Mouse (Mus musculus) spleen, postnatal 4 days (tissue): Measurements from ENCODE around the gene Gm3055.
A peak's percentile ranks its signal among the peaks of the same experiment; 100 is the strongest.
"Not testable (repeated sequence)": the region's sequence is repeated elsewhere in the genome, so short reads cannot be mapped to it uniquely, and the experiment has no call there.

Source experiments
- DNase-seq, 2 experiments: peaks; one replicate each; pipeline ENCODE4 v3.0.0; 2022; ENCODE audit warnings: low spot score in 2 of 2

The Gm3055 gene

GRCm38 (mm10) chr10:81770506-81771403, at the start of gene Gm3055:
Gene Gm3055 (minus strand): TSS chr10:81771161.
- DNase-seq, result not testable (repeated sequence)

- DNase-seq, result peak in 1 of 2 experiments; percentile 31
Measured at GRCm38 (mm10) chr10:81811899-81812298, 40.9 kb upstream of the Gm3055 start, which contains the start of gene Gm4767. Gene Gm4767 (plus strand): TSS chr10:81812186.

GRCm38 (mm10) chr10:81771404-81771777, 430 bp upstream of the Gm3055 start:
- DNase-seq, result not testable (repeated sequence)

GRCm38 (mm10) chr10:81704531-81705301, 66.2 kb downstream of the Gm3055 start, which contains the start of gene Zfp433:
Gene Zfp433 (plus strand): TSS chr10:81704825.
- DNase-seq, result not testable (repeated sequence)
